Mouse (Mus musculus) MEL-GATA-1-ER (cell line): ENCODE results near the gene Cavin1.

Source experiments
- DNase-seq: peaks from one replicate; pipeline ENCODE4 v3.0.0-alpha.2; 2012; ENCODE audit warnings: low read depth; ENCODE audit errors: extremely low read depth

Gene Cavin1

GRCm38 (mm10) chr11:100981236-100981635 is 10.5 kb upstream of the Cavin1 start:
- DNase-seq = no peak

DNA sequence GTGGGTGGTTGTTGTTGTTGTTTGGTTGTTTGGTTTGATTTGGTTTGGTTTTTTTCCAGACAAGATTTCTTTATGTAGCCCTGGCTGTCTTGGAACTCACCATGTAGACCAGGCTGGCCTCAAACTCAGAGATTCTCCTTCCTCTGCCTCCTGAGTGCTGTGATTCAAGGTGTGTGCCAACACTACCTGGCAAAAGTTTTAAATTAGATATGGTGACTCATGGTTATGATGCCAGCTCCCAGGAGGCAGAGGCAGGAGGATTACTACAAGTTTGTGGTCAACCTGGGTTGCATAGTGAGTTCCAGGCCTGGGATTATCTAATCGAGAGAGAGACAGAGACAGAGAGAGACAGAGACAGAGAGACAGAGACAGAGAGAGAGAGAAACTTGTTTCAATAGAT is 9.8 kb upstream of the Cavin1 start:
- DNase-seq = no peak

DNA sequence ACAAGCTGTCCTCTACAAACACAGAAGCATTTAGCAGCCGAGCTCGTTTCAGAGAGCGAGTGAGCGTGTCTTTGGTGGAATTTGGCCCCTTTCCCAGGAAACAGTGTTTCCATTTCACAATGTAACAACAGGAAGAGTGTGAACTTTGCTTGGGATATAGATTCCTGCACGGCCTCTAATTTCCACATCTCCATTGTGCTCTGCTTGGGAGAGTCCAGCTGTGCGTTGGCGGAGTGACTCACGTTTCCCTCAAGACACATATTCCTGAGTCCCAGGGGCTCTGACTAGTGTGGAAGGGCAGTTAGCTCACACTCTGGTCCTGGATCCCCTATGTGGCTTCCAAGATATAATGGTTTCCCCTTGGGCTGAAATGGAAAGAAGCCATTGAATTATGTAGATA is 9.2 kb upstream of the Cavin1 start:
- DNase-seq = no peak

DNA sequence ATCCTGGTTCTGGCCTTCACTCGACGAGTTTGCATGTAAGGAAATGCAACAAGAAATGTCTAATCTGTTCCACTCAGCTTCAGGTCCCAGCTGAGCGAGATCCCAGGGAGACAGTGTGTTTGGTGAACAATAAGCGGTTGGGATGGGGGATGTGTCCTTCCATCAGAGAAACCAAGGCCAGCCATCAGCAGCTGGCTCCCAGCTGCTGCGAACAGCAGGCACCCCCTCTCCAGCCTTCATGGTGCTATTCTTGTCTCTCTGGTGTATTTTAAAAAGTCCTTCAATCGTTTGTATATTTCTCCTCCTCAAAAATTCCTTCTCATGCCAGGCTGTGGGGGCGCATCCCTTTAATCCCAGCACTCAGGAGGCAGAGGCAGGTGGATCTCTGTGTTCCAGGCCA is 4.6 kb upstream of the Cavin1 start:
- DNase-seq = no peak

GRCm38 (mm10) chr11:100974381-100974970 is 3.8 kb upstream of the Cavin1 start:
- DNase-seq = no peak

DNA sequence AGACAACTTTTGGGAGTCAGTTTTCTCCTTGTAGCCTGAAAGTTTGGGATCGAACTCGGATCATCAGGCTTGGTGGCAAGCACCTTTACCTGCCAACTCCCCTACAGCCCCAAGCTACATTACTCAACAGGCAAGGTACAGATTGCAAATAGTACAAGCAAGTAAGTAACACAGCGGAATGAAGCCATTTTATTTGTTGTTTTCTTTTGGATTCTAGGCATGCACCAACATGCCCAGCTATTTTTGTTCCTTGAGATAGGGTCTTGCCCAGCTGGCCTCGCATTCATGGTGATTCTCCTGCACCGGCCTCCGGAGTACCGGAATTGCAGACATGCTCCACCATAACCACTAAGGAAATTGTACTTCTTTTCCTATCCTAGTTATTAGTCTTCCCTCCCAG is 2.6 kb upstream of the Cavin1 start:
- no peak for DNase-seq

DNA sequence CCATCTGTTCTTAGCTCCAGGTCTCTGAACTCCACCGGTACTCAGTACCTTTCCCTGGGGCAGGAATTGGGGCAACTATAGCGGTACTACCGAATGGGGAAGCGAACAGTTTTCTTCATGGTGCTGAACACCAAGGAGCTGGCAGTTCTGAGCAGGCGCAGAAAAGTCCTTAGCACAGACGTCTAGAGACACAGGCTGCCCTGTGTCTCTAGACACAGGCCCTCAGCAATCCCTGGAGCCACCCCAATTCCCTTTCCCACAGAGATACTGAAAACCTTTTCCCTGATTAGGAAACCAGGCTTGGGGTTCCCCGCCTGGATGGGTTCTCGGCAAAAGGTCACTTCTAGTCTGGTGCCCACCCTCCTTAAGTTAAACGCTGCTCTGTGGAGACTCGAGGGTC is 768 bp upstream of the Cavin1 start:
- DNase-seq = no peak

DNA sequence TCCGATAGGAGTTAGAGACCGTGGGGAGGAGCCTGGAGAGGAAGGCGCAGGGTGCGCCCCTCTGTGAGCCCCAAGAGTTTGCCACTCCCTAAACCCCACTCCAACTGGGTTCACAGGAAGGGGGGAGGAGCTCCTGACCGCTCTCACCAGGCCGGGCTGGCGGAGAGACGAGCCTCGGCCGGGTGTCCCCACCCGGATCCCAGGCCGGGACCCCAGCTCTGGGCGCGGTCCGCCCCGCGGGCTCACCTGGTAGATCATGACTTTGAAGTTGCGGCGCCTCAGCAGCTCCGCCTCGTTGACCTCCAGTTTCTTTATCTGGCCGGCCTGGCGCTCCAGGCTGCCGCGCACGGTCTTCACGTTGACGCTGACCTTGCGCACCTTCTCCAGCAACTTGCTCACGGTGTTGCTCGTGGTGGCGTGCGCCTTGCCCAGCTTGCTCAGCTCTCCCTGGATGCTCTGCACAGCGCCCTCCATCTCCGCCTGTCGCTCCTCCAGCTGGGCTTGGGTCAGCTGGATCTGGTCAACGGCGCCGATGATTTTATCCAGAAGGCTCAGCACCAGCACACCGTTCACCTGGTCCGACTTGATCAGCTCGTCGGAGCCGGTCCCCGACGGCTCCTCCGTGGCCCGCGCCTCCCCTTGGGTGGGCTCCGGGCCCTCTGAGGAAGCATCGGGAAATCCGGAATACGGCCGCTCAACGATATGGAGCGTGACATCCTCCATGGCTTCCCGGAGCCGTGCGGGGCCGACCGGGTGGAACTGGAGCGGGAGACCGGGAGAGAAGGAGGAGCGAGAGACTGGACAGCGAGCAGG is 737 bp downstream of the Cavin1 start:
- no peak for DNase-seq

- no peak for DNase-seq
These were observed 1.4 kb downstream of the Cavin1 start for GRCm38 (mm10) chr11:100969189-100969743.

DNA sequence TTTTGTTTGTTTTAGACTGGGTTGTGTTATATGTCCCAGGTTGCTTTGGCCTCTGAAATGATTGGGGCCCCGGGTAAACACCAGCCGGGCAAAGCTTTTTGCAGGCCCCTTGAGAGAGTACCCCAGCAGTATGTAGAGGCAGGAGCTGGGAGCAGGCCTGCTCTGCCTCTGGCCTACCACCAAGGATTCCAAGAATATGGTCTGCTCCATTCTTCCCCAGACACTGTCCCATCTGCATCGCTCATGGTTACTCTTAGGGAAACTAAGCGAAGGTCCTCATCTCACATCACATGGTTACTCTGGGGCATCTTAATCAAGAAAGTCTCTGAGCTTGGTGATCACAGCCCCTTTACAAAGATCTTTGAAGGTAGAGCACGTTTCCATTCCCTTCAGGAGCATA is 2.2 kb downstream of the Cavin1 start:
- DNase-seq = no peak

- no peak for DNase-seq
These were observed 2.7 kb downstream of the Cavin1 start for GRCm38 (mm10) chr11:100967881-100968420.

- no peak for DNase-seq
These were observed 3.3 kb downstream of the Cavin1 start for GRCm38 (mm10) chr11:100967376-100967775.

GRCm38 (mm10) chr11:100965760-100966159 is 4.9 kb downstream of the Cavin1 start:
- no peak for DNase-seq

GRCm38 (mm10) chr11:100964901-100965542 is 5.7 kb downstream of the Cavin1 start:
- DNase-seq = no peak

DNA sequence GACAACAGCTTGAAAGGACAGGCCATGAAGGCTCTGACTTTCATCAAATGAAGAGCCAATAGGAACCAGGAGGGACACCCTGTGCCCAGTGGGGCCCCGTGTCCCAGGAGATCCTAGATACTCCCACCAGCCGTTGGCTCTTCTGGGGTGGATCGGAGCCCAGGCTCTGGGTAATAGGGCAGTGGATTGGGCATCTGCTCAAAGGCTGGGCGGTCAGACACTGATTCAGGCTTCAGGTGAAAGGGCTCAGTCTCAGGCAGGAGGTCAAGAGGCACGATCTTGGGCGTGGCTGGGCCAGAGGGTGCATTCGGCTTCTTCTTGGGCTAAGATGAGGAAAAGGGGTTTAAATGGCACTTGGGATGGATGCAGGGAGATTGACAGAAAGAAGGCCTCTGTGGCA is 6.5 kb downstream of the Cavin1 start:
- DNase-seq = no peak

GRCm38 (mm10) chr11:100963647-100964046 is 7.0 kb downstream of the Cavin1 start:
- DNase-seq = no peak

GRCm38 (mm10) chr11:100962371-100962911 is 8.2 kb downstream of the Cavin1 start:
- DNase-seq = no peak

- DNase-seq = no peak
These were observed 10.1 kb downstream of the Cavin1 start for GRCm38 (mm10) chr11:100960540-100960939.

GRCm38 (mm10) chr11:100959826-100960225 is 10.9 kb downstream of the Cavin1 start:
- no peak for DNase-seq

DNA sequence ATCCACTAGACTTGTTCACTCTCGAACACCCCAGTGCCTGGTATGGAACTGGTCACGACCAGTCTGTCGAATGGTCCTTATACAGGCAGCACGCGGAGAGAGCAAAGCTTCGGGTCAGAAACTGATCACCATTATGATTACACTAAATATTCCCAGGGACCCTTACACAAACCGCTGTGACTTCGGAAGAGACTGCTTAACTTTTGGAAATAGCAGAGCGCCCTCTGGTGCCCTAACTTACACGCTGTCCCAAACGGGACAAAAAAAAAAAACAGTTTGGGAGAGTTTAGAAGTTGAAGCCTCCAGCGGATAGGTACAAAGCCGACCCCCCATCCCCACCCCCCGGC is 11.2 kb downstream of the Cavin1 start:
- no peak for DNase-seq

DNA sequence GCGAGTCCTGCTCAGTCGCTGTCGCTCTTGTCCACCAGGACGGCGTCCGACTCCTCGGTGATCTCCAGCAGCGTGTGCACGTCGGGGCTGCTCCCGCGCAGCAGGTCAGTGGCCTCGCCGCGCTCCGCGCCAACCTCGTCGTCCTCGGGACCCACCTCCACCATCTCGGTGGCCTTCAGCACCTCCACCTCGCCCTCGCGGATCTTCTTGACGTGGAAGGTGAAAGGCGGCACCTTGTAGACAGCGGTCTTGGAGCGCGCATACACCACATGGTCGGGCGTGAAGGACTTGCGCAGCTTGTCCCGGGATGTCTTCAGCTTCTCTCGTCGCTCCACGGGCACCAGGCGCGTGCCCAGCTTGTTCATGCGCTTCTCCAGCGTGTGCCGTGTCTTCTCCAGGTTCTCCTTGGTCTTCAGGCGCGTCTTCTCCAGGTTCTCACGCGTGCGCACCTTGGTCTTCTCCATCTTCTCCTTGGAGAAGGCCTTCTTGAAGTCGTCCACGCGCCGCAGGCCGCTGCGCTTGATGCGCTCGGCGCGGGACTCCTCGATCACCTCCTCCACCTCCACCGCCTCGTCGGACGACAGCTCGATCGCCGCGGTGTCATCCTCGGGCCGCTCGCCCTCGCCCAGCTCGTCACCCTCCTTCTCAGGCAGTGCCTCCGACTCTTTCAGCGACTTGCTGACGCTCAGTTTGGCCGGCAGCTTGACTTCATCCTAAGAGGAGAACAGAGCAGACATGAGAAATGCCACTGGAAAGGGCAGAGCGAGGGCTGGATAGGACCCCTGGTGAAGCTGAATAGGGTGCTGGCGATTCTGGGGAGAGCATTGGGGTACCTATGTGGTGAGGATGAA is 11.8 kb downstream of the Cavin1 start:
- DNase-seq = no peak
